Mouse (Mus musculus) liver, embryonic 16.5 days (tissue): ENCODE measurements at regions not wholly inside any gene's neighbourhood (a gene's known extent, or its start where the extent isn't known, plus 50 kb on each side); places are given as distances from the start of the nearest gene placed in this dataset.

Experiments used
- ATAC-seq: fragments of 200-750 bp; cut with Nextera tagmentation; 2 replicates; pipeline ENCODE4 v1.8.0; 2017; ENCODE audit warnings: low read depth, mild to moderate bottlenecking, moderate number of reproducible peaks, moderate library complexity
- H3K27ac ChIP-seq: fragments of 300-500 bp; sonication (generic); 2 replicates; pipeline ENCODE4 v1.5.1; 2014; ENCODE audit warnings: mild to moderate bottlenecking, low read length
- H3K27me3 ChIP-seq: fragments of 300-500 bp; sonication (generic); 2 replicates; pipeline ENCODE4 v1.6.1; 2014; ENCODE audit warnings: low read depth, low read length, mixed read lengths; ENCODE audit not compliant: control insufficient read depth, insufficient read depth
- H3K36me3 ChIP-seq: fragments of 300-500 bp; sonication (generic); 2 replicates; pipeline ENCODE4 v1.6.1; 2014; ENCODE audit warnings: mild to moderate bottlenecking; ENCODE audit not compliant: control insufficient read depth, insufficient read depth
- H3K4me1 ChIP-seq: fragments of 300-500 bp; sonication (generic); 2 replicates; pipeline ENCODE4 v1.6.1; 2014; ENCODE audit warnings: low read depth, low read length, mixed read lengths; ENCODE audit not compliant: control insufficient read depth
- H3K4me2 ChIP-seq: fragments of 300-500 bp; sonication (generic); 2 replicates; pipeline ENCODE4 v1.6.1; 2014; ENCODE audit warnings: low read depth, low read length, mixed read lengths
- H3K4me3 ChIP-seq: fragments of 300-500 bp; sonication (generic); 2 replicates; pipeline ENCODE4 v1.5.1; 2014; ENCODE audit warnings: low read depth, mild to moderate bottlenecking, low read length
- H3K9ac ChIP-seq: fragments of 300-500 bp; sonication (generic); 2 replicates; pipeline ENCODE4 v1.6.1; 2014; ENCODE audit warnings: low read depth, low read length
- H3K9me3 ChIP-seq: fragments of 300-500 bp; sonication (generic); replicated peaks from 2 replicates; pipeline ENCODE4 v1.6.1; 2016; ENCODE audit warnings: low read length; ENCODE audit not compliant: control insufficient read depth
- WGBS: fragments of 180-500 bp; shearing (Covaris S2); extraction: QIAGEN DNeasy Blood & Tissue Kit; methylation state at CpG from one replicate; pipeline ENCODE4 v1.1.7; 2014; ENCODE audit not compliant: insufficient replicate concordance; 5-methylcytosine and 5-hydroxymethylcytosine counted together

- H3K4me2 ChIP-seq, result no peak overlapping the region
- no peak for ATAC-seq
- no peaks in the 10 kb centered on the region for H3K36me3 ChIP-seq
- H3K27ac ChIP-seq, result no peak overlapping the region
- H3K9me3 ChIP-seq, result no peaks in the 10 kb centered on the region
- H3K4me3 ChIP-seq, result no peak overlapping the region
- H3K4me1 ChIP-seq, result no peaks in the 10 kb centered on the region
- no peaks in the 10 kb centered on the region for H3K27me3 ChIP-seq
- WGBS, result 67% methylated on average over 6 of the region's 6 CpGs
- no peak overlapping the region for H3K9ac ChIP-seq
Observed at GRCm38 (mm10) chr13:70216134-70216533, 413.9 kb downstream of the Med10 start.

- no peaks in the 10 kb centered on the region for H3K9me3 ChIP-seq
- no peaks in the 10 kb centered on the region for H3K27me3 ChIP-seq
- no peaks in the 10 kb centered on the region for H3K36me3 ChIP-seq
- H3K9ac ChIP-seq, result no peak overlapping the region
- H3K4me2 ChIP-seq, result no peak overlapping the region
- no peak overlapping the region for H3K27ac ChIP-seq
- 54% methylated on average over 15 of the region's 15 CpGs for WGBS
- H3K4me3 ChIP-seq, result no peak overlapping the region
- no peaks in the 10 kb centered on the region for H3K4me1 ChIP-seq
- ATAC-seq, result no peak
Observed at GRCm38 (mm10) chr13:70217429-70218133, 415.4 kb downstream of the Med10 start.

GRCm38 (mm10) chr13:70223485-70223884, 413.9 kb downstream of the Ice1 start:
- no peaks in the 10 kb centered on the region for H3K36me3 ChIP-seq
- H3K4me1 ChIP-seq, result no peaks in the 10 kb centered on the region
- no peak overlapping the region for H3K4me2 ChIP-seq
- no peak overlapping the region for H3K27ac ChIP-seq
- 69% methylated on average over 5 of the region's 5 CpGs for WGBS
- H3K9ac ChIP-seq, result no peak overlapping the region
- no peak overlapping the region for H3K4me3 ChIP-seq
- H3K9me3 ChIP-seq, result no peaks in the 10 kb centered on the region
- no peak for ATAC-seq
- H3K27me3 ChIP-seq, result no peaks in the 10 kb centered on the region

- Histone ChIP-seq H3K36me3 (no peaks in the 10 kb centered on the region), H3K27ac (no peak overlapping the region), H3K27me3 (no peaks in the 10 kb centered on the region), H3K9me3 (no peaks in the 10 kb centered on the region), H3K9ac (no peak overlapping the region), H3K4me1 (no peaks in the 10 kb centered on the region), H3K4me3 (no peak overlapping the region), H3K4me2 (no peak overlapping the region)
- ATAC-seq, result no peak
- 63% methylated on average over 6 of the region's 6 CpGs for WGBS
Observed at GRCm38 (mm10) chr13:70227167-70227566, 410.3 kb downstream of the Ice1 start.

GRCm38 (mm10) chr13:70233896-70234799, 403.3 kb downstream of the Ice1 start:
- Histone ChIP-seq H3K4me1 (no peaks in the 10 kb centered on the region), H3K36me3 (no peaks in the 10 kb centered on the region), H3K4me2 (no peak overlapping the region), H3K4me3 (no peak overlapping the region), H3K9me3 (no peaks in the 10 kb centered on the region), H3K27me3 (no peaks in the 10 kb centered on the region), H3K9ac (no peak overlapping the region), H3K27ac (no peak overlapping the region)
- 34% methylated on average over 22 of the region's 22 CpGs for WGBS
- ATAC-seq, result no peak

GRCm38 (mm10) chr13:70243598-70244157, 393.8 kb downstream of the Ice1 start:
- H3K9ac ChIP-seq, result no peak overlapping the region
- no peaks in the 10 kb centered on the region for H3K36me3 ChIP-seq
- H3K9me3 ChIP-seq, result no peaks in the 10 kb centered on the region
- no peak for ATAC-seq
- H3K4me2 ChIP-seq, result no peak overlapping the region
- H3K27me3 ChIP-seq, result no peaks in the 10 kb centered on the region
- 71% methylated on average over 4 of the region's 4 CpGs for WGBS
- no peak overlapping the region for H3K27ac ChIP-seq
- no peaks in the 10 kb centered on the region for H3K4me1 ChIP-seq
- H3K4me3 ChIP-seq, result no peak overlapping the region

- Histone ChIP-seq H3K9ac (no peak overlapping the region), H3K36me3 (no peaks in the 10 kb centered on the region), H3K9me3 (no peaks in the 10 kb centered on the region), H3K4me2 (no peak overlapping the region), H3K27me3 (no peaks in the 10 kb centered on the region), H3K4me3 (no peak overlapping the region), H3K27ac (no peak overlapping the region), H3K4me1 (no peaks in the 10 kb centered on the region)
- WGBS, result 47% methylated on average over 12 of the region's 12 CpGs
- ATAC-seq, result no peak
Observed at GRCm38 (mm10) chr13:70260003-70260496, 377.4 kb downstream of the Ice1 start.

- H3K4me1 ChIP-seq, result no peaks in the 10 kb centered on the region
- no peak overlapping the region for H3K4me2 ChIP-seq
- no peak for ATAC-seq
- no peak overlapping the region for H3K4me3 ChIP-seq
- H3K9me3 ChIP-seq, result no peaks in the 10 kb centered on the region
- no peak overlapping the region for H3K9ac ChIP-seq
- 49% methylated on average over 3 of the region's 3 CpGs for WGBS
- no peaks in the 10 kb centered on the region for H3K36me3 ChIP-seq
- no peaks in the 10 kb centered on the region for H3K27me3 ChIP-seq
- H3K27ac ChIP-seq, result no peak overlapping the region
Observed at GRCm38 (mm10) chr13:70263654-70264053, 373.8 kb downstream of the Ice1 start.
